Mouse (Mus musculus) small intestine, adult 2 months (tissue): ENCODE data around the gene Tesk1.

Source experiments
- CTCF ChIP-seq: fragments of 200-500 bp; IDR thresholded peaks from 2 replicates; pipeline ENCODE4 v1.5.1; 2012; ENCODE audit warnings: low read depth, mild to moderate bottlenecking, control low read depth, inconsistent platforms, low read length, moderate library complexity, mixed read lengths; ENCODE audit not compliant: insufficient replicate concordance, insufficient read length; ENCODE audit errors: extremely low read depth
- POLR2A ChIP-seq: fragments of 200-500 bp; IDR thresholded peaks from 2 replicates; pipeline ENCODE4 v1.6.1; 2012; ENCODE audit warnings: low read depth, mild to moderate bottlenecking, control low read depth, inconsistent platforms, low read length, moderate library complexity

GRCm38 (mm10) chr4:43406162-43406971 lies 35.4 kb upstream of the Tesk1 start:
- no peak for TF ChIP-seq CTCF
- no peak; the same call in none of the 2 replicates for TF ChIP-seq POLR2A
